18 mouse cellular contexts compared by ENCODE assay signal in the genomic region with DNA sequence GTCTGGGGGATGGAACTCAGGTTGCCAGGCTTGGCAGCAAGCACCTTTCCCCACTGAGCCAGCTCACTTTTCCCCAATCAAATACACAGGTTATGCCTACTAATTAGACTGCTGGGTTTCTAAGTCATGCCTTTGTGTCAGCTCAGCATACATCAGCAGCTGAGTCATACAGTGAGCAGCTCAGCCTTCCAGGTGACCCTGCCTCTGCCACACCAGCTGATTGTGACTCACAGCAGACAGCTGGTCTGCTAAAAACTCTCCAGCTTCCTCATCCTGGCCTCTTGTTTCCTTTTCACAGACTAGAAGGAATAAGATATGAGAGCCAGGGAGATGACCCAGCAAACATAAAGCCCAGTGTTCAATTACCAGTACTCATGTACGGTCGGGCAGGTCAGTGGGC.
A peak's percentile ranks its signal among the peaks of the same experiment; 100 is the strongest.
DNase-seq lines count a peak whose midpoint lies in the region; ATAC-seq lines count a peak whose summit lies in the region.
"Had no signal": no experiment of that assay in that cellular context is flagged by ENCODE, and none has a peak within 500 bp of the region (broad histone marks: within the 10 kb centered on the region; RNA-seq: fewer than 3 reads in every experiment).

No protein-coding gene starts in this region.

- no peak overlapping the region for H3K4me2 ChIP-seq in stomach, embryonic 15.5 days
- no peak overlapping the region for H3K4me2 ChIP-seq in kidney, embryonic 15.5 days
- H3K4me2 ChIP-seq: embryonic facial prominence, embryonic 13.5 days; limb, embryonic 12.5 days; neural tube, embryonic 13.5 days had no signal

- H3K27me3 ChIP-seq in stomach, embryonic 15.5 days (replicated peaks), result no peaks in the 10 kb centered on the region
- H3K27me3 ChIP-seq in kidney, embryonic 15.5 days, result 0 out of 2 replicates have a peak, but pooled peaks cover 4% of the 10 kb centered on the region
- H3K27me3 ChIP-seq: neural tube, embryonic 13.5 days had no signal

- peak; percentile 58; the same call in 1 of the 2 replicates for ATAC-seq in stomach, embryonic 15.5 days (ENCODE audit: insufficient read depth, low FRiP score, low read depth)
- no peak; the same call in 1 of the 2 replicates for ATAC-seq in kidney, embryonic 15.5 days (replicated peaks; ENCODE audit: low FRiP score)
- no peak for ATAC-seq in CD4-positive, CD25-positive, alpha-beta regulatory T cell, adult 4 months
- ATAC-seq: forebrain, embryonic 14.5 days; midbrain, embryonic 16.5 days had no signal

- DNase-seq in adrenal gland, adult 2 months, result peak; percentile 52
- no peak for DNase-seq in adrenal gland, postnatal 4 days (ENCODE audit: low spot score in 2 of 2)
- peak; percentile 20 to 21 for DNase-seq in right cerebral cortex, adult 2 months (ENCODE audit: low spot score in 2 of 2)
- no peak for DNase-seq in right cerebral cortex, postnatal 4 days
- peak; percentile 29 to 49 for DNase-seq in adrenal gland, postnatal 36 days
- DNase-seq: gastrocnemius, adult 2 months; heart, postnatal 4 days; kidney, adult 11 months; lung, postnatal 36 days had no signal

- H3K9ac ChIP-seq in stomach, embryonic 15.5 days, result no peak overlapping the region
- no peak overlapping the region for H3K9ac ChIP-seq in kidney, embryonic 15.5 days
- H3K9ac ChIP-seq: embryonic facial prominence, embryonic 13.5 days; limb, embryonic 12.5 days; neural tube, embryonic 13.5 days had no signal

- 0 out of 2 replicates have a peak, but pooled peaks cover 3% of the 10 kb centered on the region for H3K4me1 ChIP-seq in stomach, embryonic 15.5 days
- peaks cover 3% of the 10 kb centered on the region; the same call in 1 of the 2 replicates for H3K4me1 ChIP-seq in kidney, embryonic 15.5 days
- H3K4me1 ChIP-seq: embryonic facial prominence, embryonic 13.5 days; heart, embryonic 10.5 days; limb, embryonic 12.5 days; neural tube, embryonic 13.5 days had no signal

- no peaks in the 10 kb centered on the region for H3K36me3 ChIP-seq in stomach, embryonic 15.5 days
- no peaks in the 10 kb centered on the region for H3K36me3 ChIP-seq in kidney, embryonic 15.5 days
- H3K36me3 ChIP-seq: embryonic facial prominence, embryonic 13.5 days; heart, embryonic 10.5 days; limb, embryonic 12.5 days; neural tube, embryonic 13.5 days had no signal

- no peak overlapping the region for H3K4me3 ChIP-seq in stomach, embryonic 15.5 days (replicated peaks)
- no peak overlapping the region for H3K4me3 ChIP-seq in kidney, embryonic 15.5 days (replicated peaks)
- H3K4me3 ChIP-seq: embryonic facial prominence, embryonic 13.5 days; gastrocnemius, adult 2 months; heart, embryonic 10.5 days; limb, embryonic 12.5 days; neural tube, embryonic 13.5 days had no signal

- no peaks in the 10 kb centered on the region for H3K9me3 ChIP-seq in stomach, embryonic 15.5 days
- H3K9me3 ChIP-seq in kidney, embryonic 15.5 days (replicated peaks), result no peaks in the 10 kb centered on the region
- H3K9me3 ChIP-seq: heart, embryonic 10.5 days; limb, embryonic 12.5 days; neural tube, embryonic 13.5 days had no signal

- no peak overlapping the region for H3K27ac ChIP-seq in stomach, embryonic 15.5 days
- no peak overlapping the region for H3K27ac ChIP-seq in kidney, embryonic 15.5 days
- H3K27ac ChIP-seq: embryonic facial prominence, embryonic 13.5 days; gastrocnemius, adult 2 months; heart, embryonic 10.5 days; limb, embryonic 12.5 days; neural tube, embryonic 13.5 days had no signal

- WGBS in stomach, embryonic 15.5 days, result 70% methylated on average over 2 of the region's 2 CpGs
- 38% methylated on average over 2 of the region's 2 CpGs for whole genome bisulfite sequencing in kidney, embryonic 15.5 days

Comparison
In these comparisons a context has a peak if more than half of its experiments do, and no peak if none do; other contexts are left out.
1. DNase-seq: peak in adrenal gland, adult 2 months (single experiment), right cerebral cortex, adult 2 months (2 of 2) and adrenal gland, postnatal 36 days (2 of 2); none in adrenal gland, postnatal 4 days (0 of 2) and right cerebral cortex, postnatal 4 days (single experiment).